Mouse (Mus musculus) ovary, postnatal 10 days (tissue): ENCODE data around the gene Lrsam1.

Source experiments
- DNase-seq: peaks from one replicate; pipeline ENCODE4 v3.0.0; 2022; ENCODE audit warnings: low spot score

Gene Lrsam1

GRCm38 (mm10) chr2:32966689-32967631 lies 5.5 kb upstream of the Lrsam1 start:
- DNase-seq = peak; percentile 70

- no peak for DNase-seq
These were observed 4.8 kb upstream of the Lrsam1 start for GRCm38 (mm10) chr2:32966184-32966688.

- DNase-seq = no peak
These were observed 4.2 kb upstream of the Lrsam1 start for GRCm38 (mm10) chr2:32965511-32966183.

- no peak for DNase-seq
These were observed 3.4 kb upstream of the Lrsam1 start for GRCm38 (mm10) chr2:32964659-32965457.

GRCm38 (mm10) chr2:32963981-32964380 lies 2.6 kb upstream of the Lrsam1 start:
- DNase-seq = no peak

GRCm38 (mm10) chr2:32963544-32963943 lies 2.1 kb upstream of the Lrsam1 start:
- no peak for DNase-seq

GRCm38 (mm10) chr2:32962875-32963220 lies 1.4 kb upstream of the Lrsam1 start:
- DNase-seq = no peak

- DNase-seq = no peak
These were observed 854 bp upstream of the Lrsam1 start for GRCm38 (mm10) chr2:32962062-32962874.

GRCm38 (mm10) chr2:32960273-32960672 lies 1.1 kb downstream of the Lrsam1 start:
- no peak for DNase-seq

- DNase-seq = no peak
These were observed 4.1 kb downstream of the Lrsam1 start for GRCm38 (mm10) chr2:32957344-32957743.

- no peak for DNase-seq
These were observed 6.8 kb downstream of the Lrsam1 start for GRCm38 (mm10) chr2:32954581-32954980.

GRCm38 (mm10) chr2:32947454-32947853 lies 14.0 kb downstream of the Lrsam1 start:
- DNase-seq = no peak

- no peak for DNase-seq
These were observed 20.9 kb downstream of the Lrsam1 start for GRCm38 (mm10) chr2:32940483-32940882.

GRCm38 (mm10) chr2:32939418-32939817 lies 22.0 kb downstream of the Lrsam1 start:
- no peak for DNase-seq

- DNase-seq = no peak
These were observed 22.7 kb downstream of the Lrsam1 start for GRCm38 (mm10) chr2:32938741-32939140.

GRCm38 (mm10) chr2:32931730-32932129 lies 29.7 kb downstream of the Lrsam1 start:
- DNase-seq = no peak

GRCm38 (mm10) chr2:32928947-32929829 lies 32.2 kb downstream of the Lrsam1 start:
- no peak for DNase-seq

- no peak for DNase-seq
These were observed 33.0 kb downstream of the Lrsam1 start for GRCm38 (mm10) chr2:32928235-32928946.

- DNase-seq = no peak
These were observed 33.7 kb downstream of the Lrsam1 start for GRCm38 (mm10) chr2:32927624-32928234.
